Mouse (Mus musculus) stomach, postnatal 0 days (tissue): ENCODE results near the gene Sptan1. TPM values are rescaled to one million over a fixed set of nuclear protein-coding genes. Genes with fewer than 3 reads are reported as not detected.
A peak's percentile ranks its signal among the peaks of the same experiment; 100 is the strongest.

Experiments
- ATAC-seq: fragments of 200-750 bp; cut with Nextera tagmentation; 2 replicates; pipeline ENCODE4 v1.8.0; 2017; ENCODE audit not compliant: low FRiP score, low TSS enrichment
- DNase-seq: peaks from one replicate; pipeline ENCODE4 v3.0.0-alpha.2; 2016; ENCODE audit warnings: low spot score
- H3K27ac ChIP-seq: fragments of 300-500 bp; sonication (generic); replicated peaks from 2 replicates; pipeline ENCODE4 v1.5.1; 2014; ENCODE audit warnings: mild to moderate bottlenecking, control low read depth
- H3K27me3 ChIP-seq: fragments of 300-500 bp; sonication (generic); 2 replicates; pipeline ENCODE4 v1.6.1; 2014; ENCODE audit warnings: low read length; ENCODE audit not compliant: control insufficient read depth, insufficient read depth
- H3K36me3 ChIP-seq: fragments of 300-500 bp; sonication (generic); 2 replicates; pipeline ENCODE4 v1.6.1; 2014; ENCODE audit warnings: low read length, mixed read lengths; ENCODE audit not compliant: control insufficient read depth, insufficient read depth
- H3K4me1 ChIP-seq: fragments of 300-500 bp; sonication (generic); replicated peaks from 2 replicates; pipeline ENCODE4 v1.6.1; 2014; ENCODE audit warnings: antibody characterized with exemption; ENCODE audit not compliant: control insufficient read depth, insufficient read depth
- H3K4me2 ChIP-seq: fragments of 300-500 bp; sonication (generic); replicated peaks from 2 replicates; pipeline ENCODE4 v1.6.1; 2014; ENCODE audit warnings: low read depth, mild to moderate bottlenecking, control low read depth, moderate library complexity
- H3K4me3 ChIP-seq: fragments of 300-500 bp; sonication (generic); 2 replicates; pipeline ENCODE4 v1.5.1; 2014; ENCODE audit warnings: low read depth, low read length, control low read depth
- H3K9ac ChIP-seq: fragments of 300-500 bp; sonication (generic); 2 replicates; pipeline ENCODE4 v1.6.1; 2014; ENCODE audit warnings: mild to moderate bottlenecking, low read length, control low read depth, mixed read lengths
- H3K9me3 ChIP-seq: fragments of 300-500 bp; sonication (generic); 2 replicates; pipeline ENCODE4 v1.6.1; 2016; ENCODE audit warnings: low read length; ENCODE audit not compliant: control insufficient read depth
- CTCF ChIP-seq: IDR thresholded peaks from 2 replicates; pipeline ENCODE4 v1.5.1; 2016; ENCODE audit warnings: antibody characterized with exemption, low read depth, mild to moderate bottlenecking, moderate library complexity
- EP300 ChIP-seq: optimal IDR thresholded peaks from 2 replicates; pipeline ENCODE3; 2016; ENCODE audit warnings: antibody characterized with exemption
- WGBS: fragments of 180-500 bp; shearing (Covaris S2); extraction: QIAGEN DNeasy Blood & Tissue Kit; methylation state at CpG from one replicate; pipeline ENCODE4 v1.1.7; 2014; 5-methylcytosine and 5-hydroxymethylcytosine counted together
- polyA plus RNA-seq: library from polyadenylated mRNA; unstranded; fragments of >200 nt; fragmentation: Nextera tagmentation; extraction: Ambion mirVana; gene quantifications from 2 replicates; pipeline ENCODE4 v1.2.1, GENCODE M21; 2015

The Sptan1 gene
- polyA plus RNA-seq, 1 experiment from 2014 or later = 44.2 TPM

DNA sequence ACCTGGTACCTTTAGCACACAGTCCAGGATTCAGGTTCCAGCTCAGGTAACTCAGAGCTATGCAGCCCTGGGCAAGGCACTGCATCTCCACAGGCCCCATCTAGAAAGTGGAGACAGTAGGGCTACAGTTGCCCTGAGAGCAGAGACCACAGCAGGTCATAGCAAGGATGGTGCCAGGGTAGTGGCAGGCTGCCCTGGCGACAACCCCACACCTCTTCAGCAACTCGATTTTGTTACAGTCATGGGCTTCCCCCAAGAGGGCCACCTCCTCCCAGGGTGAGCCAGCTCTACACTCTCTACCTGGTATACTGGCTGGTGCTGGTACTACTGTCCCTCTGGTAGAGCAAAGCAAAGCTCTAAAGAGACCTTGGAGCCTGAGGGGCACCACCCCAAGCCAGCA is 72.4 kb downstream of the Sptan1 start:
- Histone ChIP-seq H3K4me3 (no peak overlapping the region), H3K9me3 (no peaks in the 10 kb centered on the region), H3K36me3 (no peaks in the 10 kb centered on the region), H3K27ac (no peak overlapping the region), H3K4me2 (no peak overlapping the region), H3K27me3 (no peaks in the 10 kb centered on the region), H3K9ac (no peak overlapping the region), H3K4me1 (no peaks in the 10 kb centered on the region)
- ATAC-seq = no peak
- no peak for TF ChIP-seq EP300
- TF ChIP-seq CTCF = no peak
- WGBS = 76% methylated on average over 2 of the region's 2 CpGs
- no peak for DNase-seq

DNA sequence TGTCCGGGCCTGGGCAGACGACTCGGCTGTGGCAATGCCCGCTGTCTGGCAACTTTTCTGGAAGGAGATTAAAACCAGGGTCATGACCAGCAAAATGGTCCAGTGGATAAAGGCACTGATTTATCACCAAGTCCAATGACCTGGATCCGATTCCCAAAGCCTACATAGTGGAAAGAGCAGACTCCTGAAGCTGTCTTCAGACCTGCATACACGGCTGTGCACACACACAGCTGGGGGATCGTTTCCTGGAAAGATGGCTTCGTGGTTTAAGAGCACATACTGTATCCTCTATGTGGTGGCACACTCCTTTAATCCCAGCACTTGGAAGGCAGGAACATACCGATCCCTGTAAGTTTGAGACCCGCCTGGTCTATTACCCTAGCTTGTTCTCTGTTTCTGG is 73.0 kb downstream of the Sptan1 start:
- Histone ChIP-seq H3K9me3 (no peaks in the 10 kb centered on the region), H3K27me3 (no peaks in the 10 kb centered on the region), H3K27ac (no peak overlapping the region), H3K4me2 (no peak overlapping the region), H3K4me3 (no peak overlapping the region), H3K4me1 (no peaks in the 10 kb centered on the region), H3K9ac (no peak overlapping the region), H3K36me3 (no peaks in the 10 kb centered on the region)
- WGBS = 92% methylated on average over 10 of the region's 10 CpGs
- ATAC-seq = no peak
- TF ChIP-seq CTCF (no peak), EP300 (no peak)
- DNase-seq = no peak

DNA sequence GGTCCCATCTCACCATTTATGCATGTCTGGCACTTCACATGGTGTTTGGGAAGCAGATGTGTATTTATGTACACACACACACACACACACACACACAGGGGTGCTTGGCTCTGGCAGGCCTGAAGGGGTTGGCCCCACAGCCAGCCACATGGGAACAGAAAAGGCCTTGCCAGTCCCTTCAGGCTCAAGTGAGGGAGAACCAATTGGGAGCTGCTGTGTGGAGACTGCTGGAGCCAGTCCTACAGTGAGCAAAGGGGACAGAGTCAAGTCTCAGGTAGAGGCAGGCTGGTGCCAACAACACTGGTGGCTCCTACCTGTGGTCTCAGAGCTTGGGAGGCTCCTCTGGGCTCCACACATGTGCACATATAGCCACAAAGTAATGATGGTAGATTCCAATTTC is 74.3 kb downstream of the Sptan1 start:
- no peaks in the 10 kb centered on the region for H3K36me3 ChIP-seq
- no peak overlapping the region for H3K4me2 ChIP-seq
- no peak overlapping the region for H3K9ac ChIP-seq
- DNase-seq (no peak), ATAC-seq (no peak)
- no peak overlapping the region for H3K4me3 ChIP-seq
- no peak overlapping the region for H3K27ac ChIP-seq
- no peaks in the 10 kb centered on the region for H3K9me3 ChIP-seq
- H3K27me3 ChIP-seq = no peaks in the 10 kb centered on the region
- TF ChIP-seq CTCF (no peak), EP300 (no peak)
- no peaks in the 10 kb centered on the region for H3K4me1 ChIP-seq

GRCm38 (mm10) chr2:30042445-30042844 is 77.1 kb downstream of the Sptan1 start:
- H3K27me3 ChIP-seq = no peaks in the 10 kb centered on the region
- DNase-seq = peak; percentile 84

DNA sequence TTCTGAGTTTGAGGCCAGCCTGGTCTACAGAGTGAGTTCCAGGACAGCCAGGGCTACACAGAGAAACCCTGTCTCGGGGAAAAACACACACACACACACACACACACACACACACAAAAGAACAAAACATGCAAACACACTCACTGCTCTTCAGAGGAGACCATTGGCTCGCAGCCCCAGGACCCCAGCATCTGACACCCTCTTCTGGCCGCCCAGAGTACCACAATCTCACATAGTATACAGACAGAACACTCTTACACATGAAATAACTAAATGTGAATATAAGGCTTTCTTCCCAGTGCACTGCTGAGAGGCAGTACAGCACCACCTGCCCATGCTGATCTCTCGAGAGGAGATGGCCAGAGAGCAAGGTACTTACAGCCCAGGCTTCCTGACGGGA is 79.2 kb downstream of the Sptan1 start:
- Histone ChIP-seq H3K4me1 (0 out of 2 replicates have a peak, but pooled peaks cover 2% of the 10 kb centered on the region), H3K9ac (no peak overlapping the region), H3K27me3 (no peaks in the 10 kb centered on the region), H3K27ac (no peak overlapping the region), H3K9me3 (no peaks in the 10 kb centered on the region), H3K4me3 (no peak overlapping the region), H3K4me2 (no peak overlapping the region), H3K36me3 (no peaks in the 10 kb centered on the region)
- WGBS = 85% methylated on average over 5 of the region's 5 CpGs
- TF ChIP-seq CTCF (no peak), EP300 (no peak)
- ATAC-seq (no peak), DNase-seq (no peak)

More at GRCm38 (mm10) chr2:30042445-30042844, 77.1 kb downstream of the Sptan1 start:
- Histone ChIP-seq H3K4me2 (no peak overlapping the region), H3K4me3 (no peak overlapping the region), H3K36me3 (no peaks in the 10 kb centered on the region), H3K27ac (0 out of 2 replicates have a peak overlapping the region, but pooled peaks have one; percentile 13), H3K9ac (0 out of 2 replicates have a peak overlapping the region, but pooled peaks have one; percentile 18), H3K9me3 (no peaks in the 10 kb centered on the region), H3K4me1 (no peaks in the 10 kb centered on the region)
- 3% methylated on average over 4 of the region's 4 CpGs for WGBS
- peak; percentile 89 for TF ChIP-seq CTCF
- TF ChIP-seq EP300 = no peak
- ATAC-seq = peak; percentile 34

DNA sequence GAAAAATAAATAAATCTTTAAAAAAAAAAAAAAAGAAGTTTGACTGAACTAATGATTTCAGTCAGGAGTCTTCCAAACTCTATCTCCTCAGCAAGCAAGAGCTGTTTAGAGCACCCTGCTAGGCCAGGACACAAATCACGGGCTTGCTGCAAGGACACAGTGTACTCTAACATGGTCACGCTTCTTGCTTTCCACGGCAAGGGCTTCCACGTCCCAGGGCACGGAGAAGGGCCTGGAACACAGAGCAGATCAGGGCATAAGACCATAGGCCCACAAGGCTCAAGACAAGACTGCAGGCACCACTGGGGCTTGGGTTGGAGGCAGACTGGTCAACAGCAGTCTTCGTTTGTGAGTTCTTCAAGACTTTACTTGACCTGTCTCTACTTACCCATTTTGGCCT is 81.8 kb downstream of the Sptan1 start:
- no peak for DNase-seq
- no peak for TF ChIP-seq CTCF
- TF ChIP-seq EP300 = no peak
- no peaks in the 10 kb centered on the region for H3K27me3 ChIP-seq
- no peak overlapping the region for H3K9ac ChIP-seq
- no peak overlapping the region for H3K4me2 ChIP-seq
- no peaks in the 10 kb centered on the region for H3K9me3 ChIP-seq
- H3K4me3 ChIP-seq = no peak overlapping the region
- H3K27ac ChIP-seq = no peak overlapping the region
- H3K36me3 ChIP-seq = no peaks in the 10 kb centered on the region
- ATAC-seq = no peak
- H3K4me1 ChIP-seq = 0 out of 2 replicates have a peak, but pooled peaks cover 2% of the 10 kb centered on the region
- 98% methylated on average over 6 of the region's 6 CpGs for WGBS
